Mouse (Mus musculus): ENCODE data around the gene Rfx8.
"Not testable (repeated sequence)": the region's sequence is repeated elsewhere in the genome, so short reads cannot be mapped to it uniquely, and the experiment has no call there.

The Rfx8 gene

DNA sequence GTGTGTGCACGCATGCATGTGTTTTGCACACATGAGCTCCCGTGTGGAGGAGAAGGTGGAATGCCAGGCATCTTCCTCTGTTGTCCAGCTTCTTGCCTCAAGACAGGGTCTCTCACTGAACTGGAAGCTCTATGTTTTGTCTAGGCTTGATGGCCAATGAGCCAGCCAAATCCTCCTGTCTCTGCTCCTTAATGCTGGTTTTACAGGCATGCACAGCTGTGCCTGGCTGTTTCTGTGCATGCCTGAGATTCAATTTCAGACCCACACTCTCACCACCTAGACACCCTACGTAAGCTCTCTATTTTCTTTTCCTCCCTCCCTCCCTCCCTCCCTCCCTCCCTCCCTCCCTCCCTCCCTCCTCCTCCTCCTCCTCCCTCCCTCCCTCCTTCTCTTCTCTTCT, 28.8 kb downstream of the Rfx8 start:
- DNase-seq (ENCODE audit: low spot score in 2 of 2), result no peak

DNA sequence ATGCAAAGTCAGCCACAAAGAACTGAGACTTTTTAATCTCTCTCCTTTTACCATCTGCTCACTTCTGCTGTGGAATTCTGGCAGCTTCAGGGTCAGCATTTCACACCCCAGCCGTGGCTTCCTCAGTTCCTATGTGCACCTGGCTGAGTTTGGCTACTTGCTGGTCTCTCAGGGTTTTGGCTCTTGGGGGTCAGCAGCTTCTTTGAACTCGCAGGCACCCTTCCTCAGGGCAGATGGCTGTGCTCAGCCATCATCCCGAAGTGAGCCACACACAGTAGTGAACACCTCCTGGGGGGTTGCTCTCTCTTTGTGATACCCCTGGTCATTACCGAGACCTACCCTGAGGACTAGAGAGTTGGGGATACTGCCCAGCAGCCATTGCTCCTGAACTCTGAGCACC, 29.7 kb downstream of the Rfx8 start:
- DNase-seq (ENCODE audit: low spot score in 2 of 2), result no peak

DNA sequence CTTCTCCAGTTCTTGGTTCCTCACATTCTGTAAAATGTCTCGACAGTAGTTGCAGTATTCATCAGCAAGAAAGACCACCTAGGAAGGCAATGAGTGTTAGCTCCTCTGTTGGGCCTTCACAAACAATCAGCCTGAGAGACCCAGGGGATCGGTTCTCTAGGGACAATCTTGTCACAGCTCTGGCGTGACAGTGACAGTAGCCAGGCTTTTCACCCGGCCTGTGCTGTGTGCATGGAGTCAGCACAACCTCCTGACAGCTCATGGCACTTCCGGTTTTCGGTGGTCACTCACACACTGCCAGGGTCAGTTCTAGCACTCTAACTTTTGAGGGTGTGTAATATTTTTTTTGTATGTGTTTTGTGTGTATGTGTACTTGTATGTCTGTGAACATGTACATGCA, 32.2 kb downstream of the Rfx8 start:
- no peak for DNase-seq (ENCODE audit: low spot score in 2 of 2)

DNA sequence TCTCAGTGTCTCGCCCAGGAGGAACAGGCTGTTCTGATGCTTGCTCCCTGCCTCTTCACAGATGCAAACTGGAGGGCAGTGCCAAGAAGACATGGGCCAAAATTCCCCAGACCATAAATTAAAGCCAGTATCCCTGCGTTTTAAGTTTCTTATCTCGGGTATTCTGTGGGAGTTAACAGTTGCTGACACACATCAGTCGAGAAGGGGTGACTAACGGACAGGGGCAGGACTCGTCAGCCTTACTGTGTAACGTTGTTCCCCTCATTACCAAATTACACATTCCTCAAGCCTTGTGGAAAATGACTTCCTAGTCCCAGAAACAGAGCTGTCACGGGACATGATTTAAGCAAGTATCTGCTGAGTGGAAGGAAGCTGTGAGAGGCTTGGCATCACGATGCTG, 33.5 kb downstream of the Rfx8 start:
- no peak for DNase-seq (ENCODE audit: low spot score in 2 of 2)

DNA sequence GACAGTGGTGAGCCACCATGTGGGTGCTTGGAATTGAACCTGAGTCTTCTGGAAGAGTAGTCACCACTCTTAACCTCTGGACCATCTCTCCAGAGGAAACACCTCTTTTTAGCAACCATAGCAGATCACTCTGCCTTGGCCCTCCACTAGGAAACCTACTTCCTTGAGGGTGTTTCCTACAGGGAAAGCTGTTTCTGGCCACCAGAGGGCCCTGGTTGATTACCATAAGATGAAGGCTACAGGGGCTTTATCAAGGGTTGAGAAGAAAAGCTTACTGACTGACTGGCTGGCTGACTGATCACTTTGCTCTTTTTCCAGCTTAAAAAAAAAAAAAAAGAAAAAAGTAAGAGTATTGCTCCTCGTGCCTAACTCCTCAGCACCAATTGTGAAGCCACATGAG, 35.0 kb downstream of the Rfx8 start:
- peak; percentile 29 to 40 for DNase-seq (ENCODE audit: low spot score in 2 of 2)

DNA sequence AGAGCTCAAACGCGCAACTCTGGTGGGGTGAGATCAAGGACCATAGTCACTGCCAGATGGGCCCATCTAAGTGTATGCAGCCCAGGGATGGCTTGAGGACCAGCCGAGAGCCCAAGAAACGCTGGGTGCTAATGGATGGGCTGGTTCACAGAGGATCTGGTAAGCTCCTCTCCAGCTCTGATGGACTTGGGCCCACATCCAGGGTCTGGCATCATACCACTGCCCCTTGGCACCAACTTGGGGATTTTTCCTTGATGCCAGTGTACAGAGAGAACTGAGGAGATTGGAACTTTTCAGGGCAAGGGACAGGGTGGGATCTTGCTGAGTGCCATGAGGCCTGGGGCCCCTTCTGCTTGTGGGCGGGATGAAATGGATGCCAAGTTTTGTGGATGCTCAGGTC, 39.2 kb downstream of the Rfx8 start:
- no peak for DNase-seq (ENCODE audit: low spot score in 2 of 2)

DNA sequence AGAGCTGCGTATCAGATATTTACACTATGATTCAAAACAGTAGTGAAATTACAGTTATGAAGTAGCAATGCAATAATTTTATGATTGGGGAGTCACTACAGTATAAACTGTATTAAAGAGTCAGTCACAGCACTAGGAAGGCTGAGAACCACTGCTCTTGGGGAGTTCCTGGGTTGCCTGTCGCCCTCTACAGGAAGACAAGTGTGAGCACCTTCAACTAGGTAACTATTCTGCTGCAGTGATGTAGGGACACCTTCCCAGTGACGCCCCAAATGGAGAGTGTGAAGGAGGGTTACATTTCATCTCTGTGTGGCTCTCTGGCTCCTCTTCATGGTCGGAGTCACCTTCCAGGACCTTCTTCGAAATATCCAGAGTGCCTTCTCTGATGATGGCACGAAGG, 40.3 kb downstream of the Rfx8 start:
- no peak for DNase-seq (ENCODE audit: low spot score in 2 of 2)

DNA sequence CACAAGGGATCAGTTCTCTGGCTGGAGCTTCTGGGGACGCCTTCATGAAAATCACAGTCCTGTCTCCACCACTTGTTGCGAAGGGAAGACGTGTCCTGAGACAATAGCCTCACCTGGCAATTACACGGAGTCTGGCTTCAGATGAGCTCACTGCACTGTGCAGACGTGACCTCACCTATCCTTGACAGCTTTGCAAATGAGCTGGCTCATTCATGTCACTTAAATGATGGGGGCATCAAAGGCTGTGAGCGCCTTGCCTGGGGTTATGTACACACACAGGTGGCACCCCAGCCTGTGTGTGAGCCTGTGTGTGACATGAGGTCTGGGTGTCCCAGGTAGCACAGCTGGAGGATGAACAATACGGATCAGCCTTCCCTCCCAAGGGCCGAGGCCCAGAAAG, 41.9 kb downstream of the Rfx8 start:
- no peak for DNase-seq (ENCODE audit: low spot score in 2 of 2)

DNA sequence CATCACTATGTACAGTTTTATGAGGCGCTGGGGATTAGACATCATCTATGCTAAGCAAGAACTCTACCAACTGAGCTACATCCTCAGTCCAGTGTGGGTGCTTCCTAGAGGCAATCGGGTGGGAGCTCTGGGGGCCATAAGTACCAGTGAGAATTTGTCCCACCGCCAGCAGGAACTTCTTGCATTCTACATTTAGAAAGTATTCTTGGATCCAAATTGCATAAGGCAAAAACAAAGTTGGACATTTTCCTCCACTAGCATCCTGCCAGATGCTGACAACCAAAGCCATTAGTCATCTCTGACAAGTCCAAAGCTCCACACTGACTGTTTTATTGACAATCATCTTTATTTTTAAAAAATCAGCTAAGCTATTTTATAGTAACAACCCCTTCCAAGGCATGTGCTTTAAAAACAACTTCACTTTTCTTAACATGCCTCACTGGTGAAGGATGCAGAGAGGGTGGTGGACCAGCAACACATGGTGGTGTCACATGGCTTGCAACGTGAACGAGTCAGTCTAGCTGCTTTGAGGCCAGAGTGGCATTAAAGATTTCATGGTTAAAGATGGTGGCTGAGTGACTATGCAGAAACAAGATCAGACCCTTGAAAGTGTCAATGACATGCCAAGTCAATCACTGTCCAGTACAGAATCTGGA, 44.4 kb downstream of the Rfx8 start:
- DNase-seq (ENCODE audit: low spot score in 2 of 2), result no peak

DNA sequence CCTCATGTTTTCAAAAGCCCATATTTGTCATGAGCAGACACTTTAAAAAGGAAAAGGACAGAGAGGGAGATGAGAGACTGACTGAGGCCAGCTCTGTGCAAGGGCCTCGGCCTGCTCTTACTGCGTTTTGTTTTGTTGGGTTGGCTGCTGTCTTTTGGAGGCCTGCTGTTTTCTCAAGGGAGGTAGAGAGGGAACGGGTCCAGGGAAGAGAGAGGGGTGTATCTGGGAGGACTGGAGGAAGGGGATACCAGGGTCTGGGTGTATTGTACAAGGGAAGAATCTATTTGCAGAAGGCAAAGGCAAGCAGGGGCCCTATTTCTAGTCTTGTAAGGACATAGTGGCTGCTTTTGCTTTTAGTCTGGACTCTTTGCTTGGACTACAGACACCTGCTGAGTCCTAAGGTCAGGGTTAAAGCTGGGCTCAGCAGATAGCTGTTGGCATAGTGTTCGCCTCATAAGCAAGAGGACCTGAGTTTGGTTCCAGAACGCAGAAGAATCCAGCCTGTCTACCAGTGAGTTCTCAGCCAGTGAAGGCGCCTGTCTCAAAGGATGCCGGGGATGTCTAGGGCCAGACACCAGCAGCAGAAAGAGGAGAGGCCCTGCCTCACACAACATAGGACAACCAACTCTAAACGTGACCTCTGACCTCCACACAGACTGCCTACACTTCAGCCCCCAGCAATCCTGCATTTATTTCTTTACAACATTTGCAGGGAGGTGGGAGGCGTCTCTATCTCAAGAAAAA, 48.3 kb downstream of the Rfx8 start:
- no peak for DNase-seq (ENCODE audit: low spot score in 2 of 2)

DNA sequence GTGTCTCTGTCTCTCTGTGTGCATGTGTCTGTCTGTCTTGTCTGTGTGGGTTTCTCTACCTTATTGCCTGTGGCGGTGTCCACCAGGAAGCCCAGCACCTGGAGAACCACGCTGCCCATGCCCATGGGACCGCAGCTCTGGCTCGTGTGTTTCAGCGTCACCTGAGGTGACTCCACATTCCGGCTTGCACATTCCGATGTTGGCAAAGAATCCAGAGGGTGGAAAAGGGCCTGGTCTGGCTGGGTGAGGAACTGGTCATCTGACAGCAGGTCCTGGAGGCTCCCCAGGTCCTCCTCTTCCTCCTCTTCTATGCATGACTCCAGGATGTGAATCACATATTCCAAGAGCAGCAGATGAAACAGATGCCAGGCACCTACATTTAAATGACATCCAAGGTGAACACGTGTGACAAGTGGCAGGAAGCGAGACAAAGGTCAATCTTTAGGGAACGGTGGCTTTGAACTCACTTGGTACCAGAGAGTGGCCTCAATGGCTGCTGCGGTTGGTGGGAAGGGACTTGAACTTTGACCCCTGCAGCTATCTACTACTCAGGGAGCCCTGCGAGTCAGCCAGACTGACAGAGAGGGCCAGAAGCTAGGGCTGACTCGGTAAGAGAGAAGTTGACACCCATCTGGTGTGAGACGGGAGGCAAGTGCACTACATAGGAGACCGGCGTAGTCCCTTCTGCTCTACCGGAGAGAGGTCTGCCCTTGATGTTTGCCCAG, 50.4 kb downstream of the Rfx8 start:
- no peak for DNase-seq (ENCODE audit: low spot score in 2 of 2)

DNA sequence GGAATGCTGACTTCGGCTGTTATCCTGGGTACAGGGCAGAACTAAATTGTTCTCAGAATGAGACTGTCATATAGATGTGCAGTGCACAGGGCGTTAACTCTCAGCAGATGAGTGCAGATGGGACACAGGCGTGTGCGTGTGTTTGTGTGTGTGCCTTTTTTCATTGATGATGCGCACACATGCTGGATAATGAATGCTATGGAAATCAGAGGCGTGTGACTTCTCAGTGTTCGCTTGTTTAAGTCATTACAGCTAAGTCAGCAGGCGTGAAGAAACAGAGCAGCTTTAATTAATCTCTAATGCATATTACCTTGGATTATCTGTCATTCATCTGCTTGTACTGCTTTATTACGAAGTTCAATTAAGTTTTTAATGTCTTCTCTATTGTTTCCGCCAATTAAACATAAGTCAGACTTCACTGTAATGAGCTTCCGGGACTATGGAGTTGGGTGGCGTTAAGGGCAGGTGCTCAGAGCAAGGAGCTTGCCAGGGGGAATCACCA, 54.0 kb downstream of the Rfx8 start:
- no peak for DNase-seq (ENCODE audit: low spot score in 2 of 2)

DNA sequence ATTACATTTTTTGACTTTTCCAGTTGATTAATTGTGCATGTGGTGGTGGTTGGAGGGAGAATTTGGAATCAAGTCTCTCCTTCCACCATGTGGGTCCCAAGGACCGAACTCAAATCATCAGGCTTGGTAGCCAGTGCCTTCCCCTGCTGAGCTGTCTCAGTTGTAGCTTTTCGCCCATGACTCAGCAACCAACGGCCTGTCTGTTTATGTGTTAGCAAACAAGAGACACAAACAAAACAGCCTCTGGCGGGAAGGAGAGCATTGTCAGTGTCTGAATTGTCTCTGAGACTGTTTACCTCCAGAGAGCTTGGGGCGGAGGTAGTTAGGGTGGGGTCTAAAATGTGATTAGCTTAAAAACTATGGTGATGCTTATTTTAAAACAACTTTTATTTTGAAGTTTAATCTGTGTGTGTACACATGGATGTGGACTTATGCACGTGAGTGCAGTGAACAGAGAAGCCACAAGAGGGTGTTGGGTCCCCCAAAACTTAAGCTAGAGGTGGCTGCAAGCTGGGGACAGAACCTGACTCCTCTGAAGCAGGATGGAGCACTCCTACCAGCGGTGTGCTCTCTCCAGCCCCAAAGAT, 56.7 kb downstream of the Rfx8 start:
- no peak for DNase-seq (ENCODE audit: low spot score in 2 of 2)

DNA sequence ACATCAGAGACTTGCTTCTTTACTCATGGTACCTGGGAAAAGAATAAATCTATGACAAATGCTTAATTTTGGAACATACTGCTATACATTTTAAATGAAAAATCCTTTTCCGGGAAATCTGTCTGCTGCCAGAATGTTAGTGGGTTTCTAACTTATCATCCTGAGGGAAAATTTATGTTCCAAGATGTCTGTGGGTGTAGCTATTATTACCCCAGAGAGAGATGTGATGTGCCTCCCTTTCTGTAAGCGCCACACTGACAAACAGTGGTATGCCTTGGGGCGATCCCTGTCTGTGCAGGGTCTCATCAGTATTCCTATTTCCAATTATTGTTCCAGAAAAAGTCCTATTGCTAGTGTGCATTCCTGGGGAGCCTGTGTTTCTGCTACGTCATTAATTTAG, 57.7 kb downstream of the Rfx8 start:
- DNase-seq (ENCODE audit: low spot score in 2 of 2), result no peak

DNA sequence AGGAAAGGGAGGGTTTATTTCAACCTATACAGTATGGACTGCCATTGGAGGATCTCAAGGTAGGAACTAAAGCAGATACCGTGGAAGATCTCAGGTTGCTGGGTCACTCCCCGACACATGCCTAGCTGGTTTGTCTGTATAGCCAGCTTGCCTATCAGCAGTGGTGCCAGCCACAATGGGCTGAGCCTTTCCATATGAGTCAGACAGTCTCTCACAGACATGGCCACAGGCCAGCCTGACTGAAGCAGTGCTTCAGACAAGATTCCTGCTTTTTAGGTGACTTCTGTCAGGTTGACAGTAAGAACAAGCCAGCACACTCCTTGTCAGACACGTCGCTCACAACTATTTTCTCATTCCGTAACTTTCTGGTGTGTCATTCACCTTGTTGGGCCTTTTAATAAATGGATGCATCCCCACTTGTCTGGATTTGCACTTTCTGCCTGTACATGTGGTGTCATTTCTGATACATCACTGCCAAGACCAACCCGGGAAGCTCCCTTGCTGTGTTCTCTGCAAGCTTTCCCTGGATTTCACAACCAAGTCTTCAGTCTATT, 63.7 kb downstream of the Rfx8 start:
- DNase-seq (ENCODE audit: low spot score in 2 of 2), result no peak

DNA sequence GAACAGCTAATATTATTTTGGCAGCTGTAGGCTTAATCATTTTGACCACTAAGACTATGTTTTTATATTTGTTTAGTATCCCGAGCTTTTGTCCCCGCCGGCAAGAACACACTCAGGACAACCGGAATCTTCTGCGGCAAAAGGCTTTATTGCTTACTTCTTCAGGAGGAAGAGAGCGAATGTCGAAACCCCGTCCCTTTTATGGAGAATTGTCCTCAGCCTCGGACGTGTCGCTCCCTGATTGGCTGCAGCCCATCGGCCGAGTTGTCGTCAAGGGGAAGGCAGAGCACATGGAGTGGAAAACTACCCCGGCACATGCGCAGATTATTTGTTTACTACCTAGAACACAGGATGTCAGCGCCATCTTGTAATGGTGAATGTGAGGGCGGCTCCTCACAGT, 65.9 kb downstream of the Rfx8 start:
- DNase-seq (ENCODE audit: low spot score in 2 of 2), result not testable (repeated sequence)

DNA sequence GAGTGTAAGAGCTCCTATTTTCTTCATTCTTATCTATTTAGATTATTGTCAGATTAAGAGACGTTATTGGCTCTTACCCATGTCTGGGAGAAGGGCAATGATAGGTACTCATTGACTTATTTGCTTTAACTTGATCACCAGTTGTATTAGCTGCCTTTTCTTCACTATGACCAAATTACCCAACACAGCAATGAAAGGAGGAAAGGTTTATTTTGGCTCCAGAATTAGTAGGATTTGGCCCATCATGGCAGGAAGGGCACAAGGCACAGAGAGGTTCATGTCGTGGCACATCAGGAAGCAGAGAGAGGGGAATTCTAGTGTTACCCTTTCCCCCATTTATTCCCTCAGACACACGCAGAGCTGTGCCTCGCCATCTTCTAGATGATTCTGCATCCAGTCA, 67.8 kb downstream of the Rfx8 start:
- no peak for DNase-seq (ENCODE audit: low spot score in 2 of 2)

DNA sequence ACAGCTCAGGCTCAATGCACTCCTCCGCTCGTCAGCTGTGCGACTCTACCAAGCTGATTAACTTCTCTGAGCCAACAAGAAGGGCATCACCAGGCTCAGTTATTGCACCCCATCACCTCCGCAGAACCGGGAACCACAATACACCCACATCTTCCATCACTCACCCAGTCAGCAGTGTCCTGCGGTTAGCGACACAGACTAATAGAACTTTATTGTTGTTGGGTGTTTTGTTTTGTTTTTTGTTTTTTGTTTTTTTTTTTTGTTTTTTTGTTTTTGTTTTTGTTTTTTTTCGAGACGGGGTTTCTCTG, 69.6 kb downstream of the Rfx8 start, which contains the start of gene Creg2:
Gene Creg2, minus strand, starts transcription at position 234 of the 308 bp plus-strand sequence.
- DNase-seq (ENCODE audit: low spot score in 2 of 2), result no peak

DNA sequence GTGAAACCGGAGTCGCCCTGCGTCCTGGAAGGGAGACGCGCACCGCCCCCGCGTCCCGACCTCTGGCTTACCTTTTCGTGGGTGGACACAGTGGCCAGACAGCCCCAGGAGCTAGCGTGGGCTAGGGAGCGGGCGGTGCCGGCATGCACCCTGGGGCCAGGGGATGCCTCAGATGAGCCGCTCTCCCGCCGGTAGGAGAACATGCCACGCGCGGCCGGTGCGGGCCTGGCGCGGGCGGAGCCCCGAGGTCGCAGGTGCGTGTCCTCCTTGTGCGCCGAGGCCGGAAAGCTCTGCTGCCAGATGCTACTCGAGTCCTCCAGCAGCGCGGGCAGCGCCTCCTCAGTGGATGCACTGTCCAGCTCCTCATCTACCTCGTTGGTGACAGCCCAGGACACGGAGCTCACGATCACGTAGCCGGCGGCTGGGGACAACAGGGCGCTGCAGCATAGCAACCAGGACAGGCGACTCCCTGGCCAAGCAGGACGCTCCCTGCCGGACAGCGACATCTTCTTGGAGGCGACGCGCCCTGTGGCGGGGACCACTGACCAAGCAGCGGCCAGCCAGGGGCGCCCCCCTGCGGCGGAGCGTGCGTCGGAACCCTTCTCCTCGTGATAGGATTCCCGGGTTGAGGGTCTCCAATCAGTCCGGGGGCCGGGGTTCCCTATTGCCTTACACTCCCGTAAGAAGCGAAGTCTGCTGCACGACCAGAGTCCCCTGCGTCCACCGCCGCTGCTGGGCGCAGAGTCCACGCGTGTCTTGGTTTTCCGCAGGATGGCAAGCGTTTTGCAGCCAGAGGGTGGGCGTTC, 70.2 kb downstream of the Rfx8 start:
- peak in 1 of 2 experiments; percentile 26 for DNase-seq (ENCODE audit: low spot score in 2 of 2)

DNA sequence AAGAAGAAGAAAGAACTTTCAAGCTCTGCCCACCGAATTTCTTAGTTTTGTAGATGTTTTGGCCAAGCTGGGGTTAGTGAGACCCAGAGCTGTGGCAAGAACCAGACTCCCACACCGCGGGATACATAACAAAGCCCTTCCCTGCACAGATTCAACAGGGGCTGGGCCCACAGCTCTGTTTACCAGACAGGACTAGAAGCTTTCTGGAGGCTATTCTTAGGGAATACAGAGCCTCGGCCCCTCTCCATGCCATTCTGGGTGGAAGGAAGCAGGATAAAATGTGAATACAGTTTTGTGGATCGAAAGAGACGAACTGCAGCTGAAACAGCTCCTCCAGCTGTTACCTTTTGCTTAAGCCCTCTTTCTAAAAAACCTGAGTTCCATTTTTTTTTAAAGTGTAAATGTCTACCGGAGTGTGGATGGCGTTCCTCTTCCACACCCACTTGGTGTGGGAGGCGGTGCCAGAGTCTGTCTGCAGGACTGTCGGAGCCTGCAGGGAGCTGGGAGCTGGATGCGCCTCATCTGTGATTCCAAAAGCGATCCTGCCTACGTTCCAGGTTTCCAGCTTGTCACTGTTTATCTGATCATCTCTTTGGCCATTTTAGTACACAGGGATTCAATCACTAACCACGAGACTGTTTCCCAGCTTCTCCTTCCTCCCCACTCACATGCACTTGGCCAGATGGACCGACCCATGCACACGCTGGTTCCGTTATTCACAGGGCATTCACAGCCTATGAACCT, 70.9 kb downstream of the Rfx8 start:
- DNase-seq (ENCODE audit: low spot score in 2 of 2), result no peak

DNA sequence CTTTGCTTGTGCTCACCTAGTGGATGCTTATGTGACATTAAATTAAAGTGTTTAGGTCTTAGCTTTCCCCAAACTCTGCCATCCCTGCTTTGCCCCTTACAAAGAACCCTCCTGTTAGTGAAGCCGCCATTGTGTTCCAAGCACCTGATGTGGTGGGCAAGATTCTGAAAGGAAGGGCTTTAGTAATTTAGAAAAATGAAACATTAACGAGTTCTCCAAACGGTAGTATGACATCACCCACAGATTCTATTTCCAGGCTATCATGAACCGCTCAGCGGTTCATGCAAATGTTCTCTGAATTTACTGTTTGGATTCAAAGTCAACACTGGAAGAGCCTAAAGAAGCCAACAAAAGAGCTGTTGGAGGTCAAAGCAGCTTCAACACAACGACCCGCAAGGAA, 72.2 kb downstream of the Rfx8 start:
- no peak for DNase-seq (ENCODE audit: low spot score in 2 of 2)
